Mouse (Mus musculus): Measurements from ENCODE around the gene Kif1a. TPM values are rescaled to one million over a fixed set of nuclear protein-coding genes. Genes with fewer than 3 reads are reported as not detected.

Gene Kif1a
- total RNA-seq, 2 experiments from 2014 or later: 6.3 to 6.9 TPM

- no peak for DNase-seq (ENCODE audit: low spot score in 2 of 2)
These were observed 72.4 kb downstream of the Kif1a start for GRCm38 (mm10) chr1:93029387-93029786.

GRCm38 (mm10) chr1:93026600-93026999, 75.2 kb downstream of the Kif1a start:
- no peak for DNase-seq (ENCODE audit: low spot score in 2 of 2)

GRCm38 (mm10) chr1:93020602-93021001, 81.1 kb downstream of the Kif1a start:
- DNase-seq (ENCODE audit: low spot score in 2 of 2): no peak

- no peak for DNase-seq (ENCODE audit: low spot score in 2 of 2)
These were observed 83.0 kb downstream of the Kif1a start for GRCm38 (mm10) chr1:93018716-93019115.

- DNase-seq (ENCODE audit: low spot score in 2 of 2): no peak
These were observed 86.6 kb downstream of the Kif1a start for GRCm38 (mm10) chr1:93015136-93015535.

- peak; percentile 67 to 78 for DNase-seq (ENCODE audit: low spot score in 2 of 2)
These were observed 87.3 kb downstream of the Kif1a start for GRCm38 (mm10) chr1:93014460-93014859.

GRCm38 (mm10) chr1:93013367-93013766, 88.4 kb downstream of the Kif1a start:
- DNase-seq (ENCODE audit: low spot score in 2 of 2): no peak

GRCm38 (mm10) chr1:93012103-93012585, 89.6 kb downstream of the Kif1a start:
- DNase-seq (ENCODE audit: low spot score in 2 of 2): no peak

GRCm38 (mm10) chr1:93010731-93011130, 91.0 kb downstream of the Kif1a start:
- DNase-seq (ENCODE audit: low spot score in 2 of 2): no peak

GRCm38 (mm10) chr1:93009196-93009595, 92.6 kb downstream of the Kif1a start:
- peak in 1 of 2 experiments; percentile 10 for DNase-seq (ENCODE audit: low spot score in 2 of 2)

- peak in 1 of 2 experiments; percentile 6 for DNase-seq (ENCODE audit: low spot score in 2 of 2)
These were observed 95.7 kb downstream of the Kif1a start, which contains the start of gene Aqp12 for GRCm38 (mm10) chr1:93006061-93006460. Gene Aqp12, plus strand, starts transcription at chr1:93006334.

- DNase-seq (ENCODE audit: low spot score in 2 of 2): no peak
These were observed 108.9 kb downstream of the Kif1a start for GRCm38 (mm10) chr1:92992880-92993279.

- no peak for DNase-seq (ENCODE audit: low spot score in 2 of 2)
These were observed 109.4 kb downstream of the Kif1a start for GRCm38 (mm10) chr1:92992214-92992855.

GRCm38 (mm10) chr1:92989891-92990290, 111.9 kb downstream of the Kif1a start:
- DNase-seq (ENCODE audit: low spot score in 2 of 2): no peak

- DNase-seq (ENCODE audit: low spot score in 2 of 2): no peak
These were observed 112.9 kb downstream of the Kif1a start for GRCm38 (mm10) chr1:92988894-92989293.

GRCm38 (mm10) chr1:92984999-92985398, 116.8 kb downstream of the Kif1a start:
- peak in 1 of 2 experiments; percentile 11 for DNase-seq (ENCODE audit: low spot score in 2 of 2)

- DNase-seq (ENCODE audit: low spot score in 2 of 2): peak in 1 of 2 experiments; percentile 16
These were observed 118.7 kb downstream of the Kif1a start for GRCm38 (mm10) chr1:92982931-92983605.

- no peak for DNase-seq (ENCODE audit: low spot score in 2 of 2)
These were observed 120.5 kb downstream of the Kif1a start for GRCm38 (mm10) chr1:92981056-92981845.

- DNase-seq (ENCODE audit: low spot score in 2 of 2): no peak
These were observed 122.6 kb downstream of the Kif1a start for GRCm38 (mm10) chr1:92979073-92979602.

- DNase-seq (ENCODE audit: low spot score in 2 of 2): no peak
These were observed 123.1 kb downstream of the Kif1a start for GRCm38 (mm10) chr1:92978645-92979044.

- DNase-seq (ENCODE audit: low spot score in 2 of 2): no peak
These were observed 125.6 kb downstream of the Kif1a start for GRCm38 (mm10) chr1:92976141-92976566.
